Mouse (Mus musculus): Measurements from ENCODE around the gene Thsd4. TPM values are rescaled to one million over a fixed set of nuclear protein-coding genes. Genes with fewer than 3 reads are reported as not detected.
"Not testable (repeated sequence)": the region's sequence is repeated elsewhere in the genome, so short reads cannot be mapped to it uniquely, and the experiment has no call there.

The Thsd4 gene
- total and polyA plus RNA-seq, 2 experiments from 2014 or later, result 4.9 to 15.3 TPM

DNA sequence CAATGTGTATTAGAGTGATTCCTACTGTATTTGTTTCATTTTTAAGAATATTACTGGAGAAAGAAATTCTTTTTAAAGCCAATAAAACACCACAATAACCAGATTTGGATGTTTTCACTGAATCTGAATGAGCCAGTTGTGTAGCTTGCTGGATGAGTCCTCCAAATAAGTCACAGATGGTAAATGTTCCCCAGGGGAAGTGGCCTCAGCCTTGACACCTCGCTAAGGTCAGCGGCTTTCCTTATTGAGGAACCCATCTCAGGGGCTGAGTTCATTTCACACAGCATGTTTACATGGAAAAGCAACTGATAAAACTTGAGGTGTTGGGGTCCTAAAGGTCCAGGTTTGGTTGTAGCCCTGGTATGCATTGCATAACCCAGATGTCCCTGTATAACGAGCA lies 337.8 kb downstream of the Thsd4 start:
- 68% methylated on average over 3 of the region's 3 CpGs for WGBS
- ATAC-seq (no peak), DNase-seq (ENCODE audit: low spot score) (no peak)
- Histone ChIP-seq H3K4me1 (ENCODE audit: insufficient read depth, low read length) (no peaks in the 10 kb centered on the region), H3K9me3 (ENCODE audit: low read length) (no peaks in the 10 kb centered on the region), H3K27ac (no peak overlapping the region), H3K9ac (replicated peaks; ENCODE audit: low read length) (no peak overlapping the region), H3K4me2 (ENCODE audit: low read depth, low read length) (no peak overlapping the region), H3K4me3 (ENCODE audit: low read length) (no peak overlapping the region), H3K36me3 (ENCODE audit: insufficient read depth, low read length) (no peaks in the 10 kb centered on the region), H3K27me3 (ENCODE audit: insufficient read depth, low read length) (no peaks in the 10 kb centered on the region)
- no peak for TF ChIP-seq CTCF (IDR thresholded peaks at IDR 0.05; ENCODE audit: low read depth)

- no peaks in the 10 kb centered on the region for H3K4me1 ChIP-seq (ENCODE audit: insufficient read depth, low read length)
- no peak for ATAC-seq
- no peak overlapping the region for H3K4me2 ChIP-seq (ENCODE audit: low read depth, low read length)
- H3K9ac ChIP-seq (replicated peaks; ENCODE audit: low read length), result no peak overlapping the region
- no peak overlapping the region for H3K27ac ChIP-seq
- no peaks in the 10 kb centered on the region for H3K27me3 ChIP-seq (ENCODE audit: insufficient read depth, low read length)
- no peaks in the 10 kb centered on the region for H3K36me3 ChIP-seq (ENCODE audit: insufficient read depth, low read length)
- TF ChIP-seq CTCF (IDR thresholded peaks at IDR 0.05; ENCODE audit: low read depth), result no peak
- 91% methylated on average over 6 of the region's 6 CpGs for WGBS
- DNase-seq (ENCODE audit: low spot score), result no peak
- no peak overlapping the region for H3K4me3 ChIP-seq (ENCODE audit: low read length)
- no peaks in the 10 kb centered on the region for H3K9me3 ChIP-seq (ENCODE audit: low read length)
Observed at GRCm38 (mm10) chr9:60182371-60182770, 339.5 kb downstream of the Thsd4 start.

- H3K36me3 ChIP-seq (ENCODE audit: insufficient read depth, low read length), result no peaks in the 10 kb centered on the region
- no peak for TF ChIP-seq CTCF (IDR thresholded peaks at IDR 0.05; ENCODE audit: low read depth)
- no peak overlapping the region for H3K9ac ChIP-seq (replicated peaks; ENCODE audit: low read length)
- 86% methylated on average over 3 of the region's 3 CpGs for WGBS
- no peak overlapping the region for H3K4me2 ChIP-seq (ENCODE audit: low read depth, low read length)
- no peaks in the 10 kb centered on the region for H3K27me3 ChIP-seq (ENCODE audit: insufficient read depth, low read length)
- DNase-seq (ENCODE audit: low spot score), result no peak
- ATAC-seq, result no peak
- no peak overlapping the region for H3K4me3 ChIP-seq (ENCODE audit: low read length)
- H3K9me3 ChIP-seq (ENCODE audit: low read length), result no peaks in the 10 kb centered on the region
- no peaks in the 10 kb centered on the region for H3K4me1 ChIP-seq (ENCODE audit: insufficient read depth, low read length)
- H3K27ac ChIP-seq, result no peak overlapping the region
Observed at GRCm38 (mm10) chr9:60180936-60181335, 340.9 kb downstream of the Thsd4 start.

DNA sequence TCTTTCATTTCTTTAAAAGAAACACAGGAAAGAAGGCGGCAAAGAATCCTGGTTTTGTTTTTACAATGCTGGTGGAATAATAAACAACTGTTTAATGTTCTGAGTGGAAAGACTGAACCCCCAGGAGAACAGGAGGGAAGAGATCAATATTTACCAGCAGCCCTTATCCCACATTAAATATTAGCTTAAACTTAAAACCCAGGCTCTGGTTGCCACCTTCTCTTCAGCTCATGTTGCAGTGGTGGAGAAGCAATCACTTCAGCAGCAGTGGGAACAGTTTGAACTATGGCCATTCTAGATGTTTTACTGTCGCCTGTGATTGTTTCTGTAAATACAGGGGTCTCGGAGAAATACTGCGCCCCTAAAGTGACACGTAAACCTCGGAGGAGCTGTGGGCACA lies 341.7 kb downstream of the Thsd4 start:
- Histone ChIP-seq H3K4me2 (ENCODE audit: low read depth, low read length) (no peak overlapping the region), H3K4me3 (ENCODE audit: low read length) (no peak overlapping the region), H3K36me3 (ENCODE audit: insufficient read depth, low read length) (no peaks in the 10 kb centered on the region), H3K27me3 (ENCODE audit: insufficient read depth, low read length) (no peaks in the 10 kb centered on the region), H3K27ac (no peak overlapping the region), H3K9me3 (ENCODE audit: low read length) (no peaks in the 10 kb centered on the region), H3K4me1 (ENCODE audit: insufficient read depth, low read length) (no peaks in the 10 kb centered on the region), H3K9ac (replicated peaks; ENCODE audit: low read length) (no peak overlapping the region)
- WGBS, result 83% methylated on average over 6 of the region's 6 CpGs
- DNase-seq (ENCODE audit: low spot score), result no peak
- no peak for TF ChIP-seq CTCF (IDR thresholded peaks at IDR 0.05; ENCODE audit: low read depth)
- ATAC-seq, result no peak

- ATAC-seq (no peak), DNase-seq (ENCODE audit: low spot score) (no peak)
- WGBS, result 76% methylated on average over 3 of the region's 3 CpGs
- TF ChIP-seq CTCF (IDR thresholded peaks at IDR 0.05; ENCODE audit: low read depth), result no peak
- Histone ChIP-seq H3K9me3 (ENCODE audit: low read length) (no peaks in the 10 kb centered on the region), H3K9ac (replicated peaks; ENCODE audit: low read length) (no peak overlapping the region), H3K36me3 (ENCODE audit: insufficient read depth, low read length) (no peaks in the 10 kb centered on the region), H3K27me3 (ENCODE audit: insufficient read depth, low read length) (no peaks in the 10 kb centered on the region), H3K4me1 (ENCODE audit: insufficient read depth, low read length) (no peaks in the 10 kb centered on the region), H3K4me2 (ENCODE audit: low read depth, low read length) (no peak overlapping the region), H3K4me3 (ENCODE audit: low read length) (no peak overlapping the region), H3K27ac (no peak overlapping the region)
Observed at GRCm38 (mm10) chr9:60176311-60176710, 345.5 kb downstream of the Thsd4 start.

GRCm38 (mm10) chr9:60172459-60173060 lies 349.3 kb downstream of the Thsd4 start:
- not testable (repeated sequence) for H3K4me3 ChIP-seq (ENCODE audit: low read length); H3K4me2 ChIP-seq (ENCODE audit: low read depth, low read length); H3K9me3 ChIP-seq (ENCODE audit: low read length); H3K9ac ChIP-seq (replicated peaks; ENCODE audit: low read length); H3K4me1 ChIP-seq (ENCODE audit: insufficient read depth, low read length); H3K27ac ChIP-seq; H3K27me3 ChIP-seq (ENCODE audit: insufficient read depth, low read length); H3K36me3 ChIP-seq (ENCODE audit: insufficient read depth, low read length)
- WGBS, result 38% methylated on average over 8 of the region's 9 CpGs
- ATAC-seq (peak; percentile 27; the same call in 1 of the 2 replicates), DNase-seq (ENCODE audit: low spot score) (peak; percentile 56)

DNA sequence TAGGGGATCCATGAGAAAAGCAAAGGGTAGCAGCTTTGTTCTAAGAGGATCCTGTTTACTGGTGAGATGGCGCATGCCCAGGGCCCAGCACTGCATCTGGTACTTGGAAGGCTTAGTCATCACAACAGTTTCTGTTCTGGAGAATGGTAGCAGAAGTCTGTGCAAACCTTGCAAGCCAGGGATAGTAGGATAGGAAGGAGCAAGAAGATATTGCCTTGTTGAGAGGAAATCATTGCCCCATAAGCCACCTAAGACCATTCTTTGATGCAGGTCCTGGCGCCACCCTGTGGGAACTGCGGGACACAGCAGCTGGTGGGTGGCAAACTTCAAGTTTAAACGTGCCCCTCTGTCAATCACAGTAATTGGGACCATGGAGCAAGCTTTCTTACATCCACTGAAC lies 354.9 kb downstream of the Thsd4 start:
- no peak overlapping the region for H3K4me3 ChIP-seq (ENCODE audit: low read length)
- H3K4me2 ChIP-seq (ENCODE audit: low read depth, low read length), result no peak overlapping the region
- H3K27me3 ChIP-seq (ENCODE audit: insufficient read depth, low read length), result no peaks in the 10 kb centered on the region
- DNase-seq (ENCODE audit: low spot score), result peak; percentile 25
- no peaks in the 10 kb centered on the region for H3K4me1 ChIP-seq (ENCODE audit: insufficient read depth, low read length)
- H3K36me3 ChIP-seq (ENCODE audit: insufficient read depth, low read length), result no peaks in the 10 kb centered on the region
- 71% methylated on average over 4 of the region's 4 CpGs for WGBS
- TF ChIP-seq CTCF (IDR thresholded peaks at IDR 0.05; ENCODE audit: low read depth), result peak; percentile 69
- no peak overlapping the region for H3K27ac ChIP-seq
- no peaks in the 10 kb centered on the region for H3K9me3 ChIP-seq (ENCODE audit: low read length)
- H3K9ac ChIP-seq (replicated peaks; ENCODE audit: low read length), result no peak overlapping the region
- no peak for ATAC-seq

Measured in hindbrain, postnatal 0 days (tissue).